Mouse (Mus musculus): ENCODE measurements around the gene Col27a1. TPM values are rescaled to one million over a fixed set of nuclear protein-coding genes. Genes with fewer than 3 reads are reported as not detected.
A peak's percentile ranks its signal among the peaks of the same experiment; 100 is the strongest.

Gene Col27a1
- 1 to 10 TPM; 1.1 to 1.6 TPM for total RNA-seq (2021)
- long read RNA-seq, experiment 1, result 0 reads
- long read RNA-seq, experiment 2, result 0 reads

GRCm38 (mm10) chr4:63213907-63214621 is at the start of gene Col27a1:
Gene Col27a1, plus strand, starts transcription at chr4:63214004.
- peak in 1 of 2 experiments; percentile 26 for DNase-seq

GRCm38 (mm10) chr4:63165636-63166035 is 48.2 kb upstream of the Col27a1 start:
- DNase-seq, result no peak

GRCm38 (mm10) chr4:63166323-63166722 is 47.5 kb upstream of the Col27a1 start:
- no peak for DNase-seq

- no peak for DNase-seq
Measured at GRCm38 (mm10) chr4:63170061-63170460, 43.7 kb upstream of the Col27a1 start.

- DNase-seq, result no peak
Measured at GRCm38 (mm10) chr4:63171122-63171521, 42.7 kb upstream of the Col27a1 start.

GRCm38 (mm10) chr4:63171969-63172685 is 41.7 kb upstream of the Col27a1 start, which contains the start of gene Kif12:
Gene Kif12, minus strand, starts transcription at chr4:63172131.
- no peak for DNase-seq

- peak; percentile 49 to 68 for DNase-seq
Measured at GRCm38 (mm10) chr4:63181556-63181955, 32.2 kb upstream of the Col27a1 start.

- DNase-seq, result peak in 1 of 2 experiments; percentile 9
Measured at GRCm38 (mm10) chr4:63186281-63186870, 27.4 kb upstream of the Col27a1 start.

GRCm38 (mm10) chr4:63191641-63192040 is 22.2 kb upstream of the Col27a1 start:
- DNase-seq, result no peak

GRCm38 (mm10) chr4:63194366-63194765 is 19.4 kb upstream of the Col27a1 start:
- DNase-seq, result no peak

- DNase-seq, result no peak
Measured at GRCm38 (mm10) chr4:63199366-63199765, 14.4 kb upstream of the Col27a1 start.

- no peak for DNase-seq
Measured at GRCm38 (mm10) chr4:63203874-63204273, 9.9 kb upstream of the Col27a1 start.

- peak in 1 of 2 experiments; percentile 47 for DNase-seq
Measured at GRCm38 (mm10) chr4:63205583-63205982, 8.2 kb upstream of the Col27a1 start.

GRCm38 (mm10) chr4:63215185-63215992 is 1.6 kb downstream of the Col27a1 start:
- DNase-seq, result peak; percentile 81 to 87

GRCm38 (mm10) chr4:63215993-63216531 is 2.3 kb downstream of the Col27a1 start:
- peak; percentile 62 to 65 for DNase-seq

GRCm38 (mm10) chr4:63216566-63216965 is 2.8 kb downstream of the Col27a1 start:
- peak in 1 of 2 experiments; percentile 46 for DNase-seq

- peak in 1 of 2 experiments; percentile 22 for DNase-seq
Measured at GRCm38 (mm10) chr4:63217513-63217912, 3.7 kb downstream of the Col27a1 start.

- DNase-seq, result no peak
Measured at GRCm38 (mm10) chr4:63219059-63219458, 5.3 kb downstream of the Col27a1 start.

GRCm38 (mm10) chr4:63219635-63220034 is 5.8 kb downstream of the Col27a1 start:
- DNase-seq, result no peak

GRCm38 (mm10) chr4:63221096-63221958 is 7.5 kb downstream of the Col27a1 start:
- DNase-seq, result peak; percentile 72 to 87

- DNase-seq, result no peak
Measured at GRCm38 (mm10) chr4:63222246-63222645, 8.4 kb downstream of the Col27a1 start.
